Mouse (Mus musculus) megakaryocyte progenitor cell, adult 5-6 weeks (primary cell): Measurements from ENCODE around the gene Tmem253. TPM values are rescaled to one million over a fixed set of nuclear protein-coding genes. Genes with fewer than 3 reads are reported as not detected.

Source experiments
- ATAC-seq: replicated peaks from 2 replicates; pipeline ENCODE4 v1.8.0; 2016; ENCODE audit warnings: mild to moderate bottlenecking, moderate TSS enrichment, inconsistent platforms; ENCODE audit not compliant: poor library complexity
- total RNA-seq, 2 experiments: library from RNA; stranded (forward) in 1 of 2; stranded (reverse) in 1 of 2; fragments of 157-497, 149-512 nt in 1 of 2; fragments of 200-1000 nt in 1 of 2; gene quantifications; 2 replicates each; pipeline versions ENCODE4 v1.2.3 to v1.2.4; 2015 to 2017

Gene Tmem253
- total RNA-seq, 2 experiments from 2014 or later, result 0.30 TPM; not detected in 1

DNA sequence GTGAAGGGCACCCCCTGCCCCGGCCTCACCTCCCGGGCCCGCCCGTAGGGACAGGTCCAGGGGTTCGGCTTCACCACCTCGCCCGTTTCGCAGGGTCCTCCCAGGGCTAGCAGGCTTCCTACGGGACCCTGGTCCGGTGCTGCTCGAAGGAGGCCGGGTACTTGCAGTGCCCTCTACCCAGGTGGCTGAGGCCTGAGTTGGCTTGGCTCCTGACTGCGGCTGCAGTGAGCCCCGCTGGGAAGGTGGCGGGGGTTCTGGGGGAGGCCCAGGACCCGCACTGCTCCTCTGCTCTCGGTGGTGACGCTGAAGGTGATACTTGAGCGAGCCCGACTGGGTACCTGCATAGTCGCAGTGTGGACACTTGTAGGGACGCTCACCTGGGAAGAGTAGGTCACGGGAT, 8.7 kb upstream of the Tmem253 start:
- no peak for ATAC-seq

DNA sequence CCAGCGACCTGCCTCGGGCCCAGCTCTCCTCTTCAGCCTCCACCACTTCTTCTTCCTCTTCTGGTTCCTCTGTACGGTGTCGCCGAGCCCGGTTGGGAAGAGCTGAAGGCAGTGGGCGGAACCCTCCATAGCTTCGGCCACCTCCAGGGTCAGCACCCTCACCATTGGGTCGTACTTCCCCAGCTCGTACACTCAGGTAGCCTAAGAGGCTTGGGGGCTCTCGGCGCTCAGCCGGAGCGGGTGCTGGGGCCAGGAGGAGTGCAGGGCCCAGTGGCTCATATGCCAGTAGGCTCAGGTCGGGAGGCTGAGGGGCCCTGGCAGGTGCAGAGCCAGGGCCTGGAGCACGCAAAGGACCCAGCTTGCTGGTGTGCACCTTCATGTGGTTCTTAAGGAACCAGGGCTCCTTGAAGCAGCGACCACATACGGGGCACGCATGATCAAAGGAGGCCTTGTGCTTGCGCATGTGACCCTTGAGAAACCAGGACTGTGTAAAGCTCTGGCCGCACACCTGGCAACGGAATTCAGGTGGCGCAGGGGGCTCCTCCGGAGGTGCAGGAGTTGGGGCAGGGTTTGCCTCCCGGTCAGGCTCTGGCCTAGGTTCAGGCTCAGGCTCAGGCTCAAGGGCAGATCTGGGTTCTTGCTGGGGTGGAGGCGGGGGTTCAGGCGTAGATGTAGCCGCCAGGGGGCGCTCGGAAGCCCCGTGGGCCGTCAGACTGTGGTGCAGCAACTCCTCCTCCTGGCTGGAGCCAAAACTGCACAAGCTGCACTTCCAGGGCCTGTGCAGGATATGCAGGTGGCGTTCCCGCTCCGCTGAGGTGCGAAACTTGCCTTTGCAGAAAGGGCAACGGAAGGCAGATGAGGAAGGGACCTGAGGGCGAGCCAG, 6.9 kb upstream of the Tmem253 start:
- ATAC-seq, result peak; percentile 93

- no peak for ATAC-seq
These were observed 6.1 kb upstream of the Tmem253 start for GRCm38 (mm10) chr14:52009361-52009760.

DNA sequence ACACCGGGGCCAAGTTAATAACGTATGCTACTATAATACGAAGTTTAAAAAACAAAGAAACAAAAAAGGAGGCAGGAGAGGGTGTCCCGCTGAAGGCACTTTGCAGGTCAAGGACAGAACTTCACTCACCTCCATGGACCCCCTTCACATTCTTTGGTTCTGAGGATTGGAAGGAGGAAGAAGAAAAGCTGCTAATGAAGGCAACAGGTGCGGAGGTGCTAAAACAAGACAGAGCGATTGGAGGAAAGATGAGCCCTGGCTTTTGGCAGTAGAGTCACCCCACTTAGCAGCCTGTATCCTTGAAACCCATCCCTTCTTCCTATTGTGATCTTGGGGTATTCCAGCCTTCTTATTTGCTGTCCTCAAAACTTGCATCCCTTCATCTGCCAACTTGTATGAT, 5.6 kb upstream of the Tmem253 start:
- ATAC-seq, result no peak

DNA sequence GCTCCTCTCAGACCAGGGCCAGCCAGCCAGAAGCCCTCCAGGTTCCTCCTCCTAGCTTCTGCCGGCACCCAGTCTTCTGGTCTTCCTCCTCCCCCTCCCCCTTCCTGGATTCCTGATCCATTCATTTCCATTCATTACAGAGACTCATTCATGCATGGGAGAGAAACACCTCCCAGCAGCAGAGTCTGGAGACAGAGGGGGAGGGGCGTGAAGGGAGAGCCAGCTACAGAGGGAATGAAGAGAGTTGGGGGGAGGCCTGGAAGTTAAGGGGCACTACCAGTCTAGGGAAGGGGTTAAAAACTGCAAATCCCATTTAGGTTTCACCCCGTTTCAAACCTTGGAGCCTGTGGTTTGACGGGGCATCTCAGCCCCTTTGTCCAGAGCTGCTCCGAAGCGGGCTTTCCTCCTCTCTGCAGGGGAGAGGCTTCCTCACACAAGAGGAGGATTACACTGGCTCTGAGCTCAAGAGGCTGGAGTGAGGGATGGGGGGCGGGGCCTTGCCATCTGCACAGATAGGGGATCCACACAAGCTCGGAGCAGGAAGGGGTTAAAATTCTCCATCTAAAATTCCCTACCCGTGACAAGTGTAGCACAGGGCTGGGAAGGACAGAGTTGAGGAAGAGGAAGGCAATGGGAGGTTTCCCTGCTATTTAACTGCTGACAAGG, 4.9 kb upstream of the Tmem253 start:
- ATAC-seq, result no peak

DNA sequence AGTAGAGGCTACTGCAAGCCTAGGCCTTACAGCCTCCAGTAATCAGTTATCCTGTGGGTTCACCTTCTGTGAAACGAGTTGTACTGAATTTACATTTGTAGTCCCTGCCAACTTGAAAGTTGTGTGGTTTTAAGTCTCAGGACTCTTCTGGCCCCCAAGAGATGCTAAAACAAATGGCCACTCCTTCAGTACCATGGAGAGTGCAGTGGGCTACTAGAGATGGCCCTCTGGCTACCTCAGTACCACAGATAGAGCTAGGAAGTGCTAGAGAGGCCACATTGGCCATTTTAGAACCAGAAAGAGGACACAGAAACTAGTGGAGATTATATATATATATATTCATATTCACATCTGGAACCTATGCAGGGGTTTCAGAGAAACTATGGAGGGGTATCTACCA, 3.8 kb upstream of the Tmem253 start:
- ATAC-seq, result no peak

DNA sequence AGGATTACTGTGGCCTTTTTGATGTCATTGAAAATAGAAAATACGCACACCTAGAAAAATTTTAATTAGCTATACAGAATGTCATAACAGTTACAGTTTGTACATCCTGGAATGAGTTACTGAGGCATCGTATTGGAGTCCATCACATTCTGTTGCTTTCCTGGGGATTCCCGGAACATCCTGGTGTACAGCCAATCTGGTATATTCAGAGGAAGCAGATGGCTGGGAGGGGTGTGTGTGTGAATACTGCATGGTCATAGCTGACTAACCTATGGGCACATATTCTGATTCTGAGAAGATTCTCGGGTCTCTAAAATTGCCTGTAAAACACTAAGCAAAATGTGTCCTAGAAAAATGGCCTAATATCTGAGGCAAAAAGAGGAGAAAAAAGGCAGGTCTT, 3.4 kb upstream of the Tmem253 start:
- ATAC-seq, result no peak

- ATAC-seq, result no peak
These were observed 2.9 kb upstream of the Tmem253 start for GRCm38 (mm10) chr14:52012553-52012952.

GRCm38 (mm10) chr14:52013021-52013610, 2.3 kb upstream of the Tmem253 start:
- no peak for ATAC-seq

DNA sequence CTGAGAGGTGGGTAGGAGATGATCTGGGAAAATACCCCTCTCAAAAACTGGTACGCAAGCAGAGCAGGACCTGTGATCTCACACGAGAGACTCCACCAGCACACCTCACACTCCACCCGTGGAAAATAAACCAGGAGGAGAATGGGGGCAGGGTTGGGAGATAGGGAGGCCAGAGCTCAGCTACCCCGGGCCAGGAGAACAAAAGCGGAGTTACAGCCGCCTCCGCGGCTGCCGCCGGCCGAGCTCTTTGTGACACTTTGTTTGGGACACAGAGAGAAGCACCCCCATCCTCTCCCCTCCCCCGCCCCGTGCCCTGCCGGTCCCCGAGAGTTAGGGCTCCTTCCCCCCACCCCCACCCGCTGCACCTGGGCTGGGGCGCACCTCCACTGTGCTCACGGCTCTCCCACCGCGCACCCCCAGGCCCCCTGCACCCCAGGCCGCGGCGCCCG, 1.7 kb upstream of the Tmem253 start:
- ATAC-seq, result no peak; the same call in 1 of the 2 replicates

DNA sequence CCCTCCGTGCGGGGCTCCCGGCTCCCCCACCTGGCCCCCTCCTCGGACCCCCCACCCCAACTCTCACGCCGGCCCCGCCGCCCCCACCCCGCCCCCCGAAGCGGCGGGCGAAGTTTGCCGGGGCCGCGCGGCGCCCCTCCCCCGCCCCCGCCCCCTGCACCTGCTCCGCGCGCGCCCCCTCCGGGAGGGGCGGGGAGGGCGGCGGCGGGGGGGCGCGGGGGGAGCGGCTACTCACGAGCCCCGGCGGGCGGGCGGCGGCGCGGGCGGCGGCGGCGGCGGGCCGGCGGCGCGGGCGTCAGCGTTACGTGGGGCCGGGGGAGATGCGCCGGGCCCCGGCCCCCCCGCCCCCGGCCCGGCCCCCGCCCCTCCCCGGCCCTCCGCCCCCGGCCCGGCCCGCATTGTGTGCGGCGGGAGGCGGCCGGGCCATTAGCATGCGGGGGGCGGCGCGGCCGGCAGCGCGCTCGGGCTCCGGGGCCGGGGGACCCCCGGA, 1.1 kb upstream of the Tmem253 start:
- ATAC-seq, result no peak

DNA sequence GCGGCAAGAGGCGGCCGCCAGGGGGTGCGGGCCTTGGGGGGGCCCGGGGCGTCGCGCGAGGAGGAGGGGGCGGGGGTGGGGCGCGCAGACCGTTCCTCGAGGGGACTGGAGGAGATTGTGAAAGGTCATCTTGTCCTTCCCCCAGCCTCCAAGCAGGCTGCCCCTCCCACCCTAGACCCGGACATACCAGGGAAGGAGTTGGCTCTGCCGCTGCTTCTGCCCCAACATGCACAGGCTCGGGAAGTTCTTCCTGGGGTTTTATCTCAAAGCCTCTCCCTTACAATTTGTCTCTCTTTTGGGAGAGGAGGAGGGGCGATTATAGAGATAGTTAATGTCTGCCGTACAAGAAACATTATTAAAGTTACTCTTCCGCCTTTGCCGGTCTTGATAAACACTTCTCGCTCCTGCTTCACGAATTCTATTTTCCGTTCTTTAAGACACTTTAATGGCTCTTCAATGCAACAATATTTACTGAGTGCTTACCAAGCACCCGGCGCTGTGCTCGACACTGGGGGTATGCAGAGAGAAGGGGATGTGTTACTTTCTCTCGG, 622 bp upstream of the Tmem253 start:
- peak; percentile 33 for ATAC-seq

- ATAC-seq, result no peak
These were observed 1.4 kb downstream of the Tmem253 start for GRCm38 (mm10) chr14:52016625-52017405.

DNA sequence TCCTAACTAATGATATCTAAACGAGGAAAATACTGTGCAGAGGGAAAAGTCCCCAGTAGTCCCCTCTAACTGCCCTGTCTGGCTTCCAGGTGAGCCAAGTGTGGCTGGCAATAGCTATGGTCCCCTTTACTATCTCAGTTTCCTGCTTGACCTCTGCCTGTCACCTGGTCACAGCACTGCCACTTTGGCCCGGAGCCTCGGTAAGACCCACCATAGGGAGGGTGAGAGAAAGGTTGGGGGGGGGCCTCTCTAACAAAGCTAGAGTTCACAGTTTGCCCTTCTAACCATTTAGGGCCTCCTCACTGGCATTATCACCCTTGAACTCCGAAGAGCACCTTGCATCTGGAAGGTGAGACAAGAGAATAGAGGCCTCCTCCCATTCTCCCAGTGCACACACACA, 2.2 kb downstream of the Tmem253 start:
- no peak for ATAC-seq

- no peak for ATAC-seq
These were observed 3.0 kb downstream of the Tmem253 start for GRCm38 (mm10) chr14:52018248-52019050.

DNA sequence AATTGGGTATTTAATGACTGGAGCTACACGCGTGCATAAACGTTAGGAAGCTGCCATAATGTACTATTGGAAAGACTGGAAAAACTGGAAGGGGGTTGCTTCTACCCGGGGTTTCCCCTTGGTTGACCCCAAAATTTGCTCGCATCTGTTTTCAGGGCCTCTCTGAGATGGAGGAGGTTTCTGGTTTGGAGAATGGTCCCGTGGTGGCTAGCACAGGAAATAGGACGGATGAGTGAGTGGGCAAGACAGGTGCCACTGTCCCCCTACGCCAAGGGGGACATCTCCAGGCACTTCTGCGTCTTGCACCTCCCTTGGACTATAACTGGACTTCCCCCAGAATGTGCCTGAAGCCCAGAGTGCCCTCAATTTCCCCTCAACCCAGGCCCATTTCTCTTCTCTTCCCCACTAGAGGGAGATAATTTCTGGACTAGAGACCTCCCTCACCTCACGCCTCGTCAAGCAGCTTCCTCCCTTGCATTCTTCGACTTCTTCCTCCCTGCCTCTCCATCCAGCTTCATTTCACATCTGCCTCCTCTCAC, 3.7 kb downstream of the Tmem253 start:
- ATAC-seq, result peak; percentile 26

GRCm38 (mm10) chr14:52019590-52020340, 4.3 kb downstream of the Tmem253 start:
- ATAC-seq, result peak; percentile 59

DNA sequence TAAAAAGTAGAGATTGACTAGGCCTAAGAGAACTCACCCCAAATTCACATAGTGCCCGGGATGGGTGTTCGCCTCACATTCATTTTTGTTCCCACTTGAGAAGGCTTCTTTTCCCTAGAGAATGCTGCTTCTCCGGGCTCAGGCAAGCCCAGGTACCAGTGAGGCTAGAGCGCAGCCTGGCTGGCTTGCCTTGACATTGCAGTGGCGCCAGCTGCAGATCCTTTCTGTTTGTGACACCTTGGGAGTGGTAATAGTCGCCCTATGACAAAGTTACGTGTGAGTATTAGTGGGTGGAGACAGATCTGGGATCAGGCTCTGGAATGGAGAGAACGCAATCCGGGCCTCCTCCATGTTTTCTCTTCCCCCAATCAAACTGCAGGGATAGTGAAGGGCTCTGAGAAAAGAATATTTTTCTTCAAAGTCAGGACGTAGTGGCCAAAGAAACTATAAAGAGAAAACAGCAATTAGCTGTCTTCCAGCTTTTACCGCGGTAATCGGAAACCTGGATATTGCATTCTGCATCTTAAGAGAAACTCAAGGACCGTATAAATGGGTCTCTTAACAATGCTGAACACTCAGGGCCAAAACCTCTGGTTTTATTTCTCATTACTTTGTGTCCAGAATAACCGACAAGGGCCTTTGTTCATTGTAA, 5.2 kb downstream of the Tmem253 start, which contains the start of gene Zfp219:
Gene Zfp219, minus strand, starts transcription at position 248 of the 652 bp plus-strand sequence.
- peak; percentile 33 for ATAC-seq
